Mouse (Mus musculus) brain, embryonic 14.5 days (tissue): ENCODE results near the gene Sv2c.

Source experiments
- CTCF ChIP-seq: fragments of 200-500 bp; IDR thresholded peaks from 2 replicates; pipeline ENCODE4 v1.5.1; 2012; ENCODE audit warnings: inconsistent platforms, mild to moderate bottlenecking, moderate library complexity, borderline replicate concordance; ENCODE audit not compliant: insufficient read depth, insufficient read length; ENCODE audit errors: extremely low read depth
- POLR2A ChIP-seq: fragments of 200-500 bp; IDR thresholded peaks from 2 replicates; pipeline ENCODE4 v1.6.1; 2012; ENCODE audit warnings: mild to moderate bottlenecking, inconsistent platforms, borderline replicate concordance; ENCODE audit not compliant: poor library complexity, insufficient read depth, insufficient read length, severe bottlenecking; ENCODE audit errors: extremely low read depth

- TF ChIP-seq CTCF (no peak), POLR2A (no peak)
Measured at GRCm38 (mm10) chr13:95956327-95956781, 176.0 kb downstream of the Sv2c start.
